Mouse (Mus musculus) CH12.LX (cell line): ENCODE results near the gene Nsun7. TPM values are rescaled to one million over a fixed set of nuclear protein-coding genes. Genes with fewer than 3 reads are reported as not detected.

ENCODE experiments used
- DNase-seq: peaks from one replicate; pipeline ENCODE4 v3.0.0-alpha.2; 2013; ENCODE audit errors: extremely low read depth
- H3K27ac ChIP-seq: 2 replicates; pipeline ENCODE4 v1.5.1; 2012; ENCODE audit warnings: low read depth, mild to moderate bottlenecking, control low read depth, moderate library complexity; ENCODE audit not compliant: insufficient read depth
- H3K27me3 ChIP-seq: replicated peaks from 2 replicates; pipeline ENCODE3; 2012; ENCODE audit warnings: inconsistent platforms
- H3K36me3 ChIP-seq, 2 experiments: replicated peaks in 1 of 2; 2 replicates each; pipeline versions ENCODE3 to v1.6.1; 2012; ENCODE audit warnings: inconsistent platforms in 1 of 2, low read length in 1 of 2, mild to moderate bottlenecking in 1 of 2, mixed read lengths in 1 of 2, moderate library complexity in 1 of 2; ENCODE audit not compliant: control insufficient read depth in 1 of 2, insufficient read depth in 1 of 2
- H3K4me1 ChIP-seq, 2 experiments: 2 replicates each; pipeline ENCODE4 v1.6.1; 2012; ENCODE audit warnings: inconsistent platforms in 1 of 2, moderate library complexity in 1 of 2; ENCODE audit not compliant: insufficient read depth in 2 of 2, control insufficient read depth in 1 of 2
- H3K4me2 ChIP-seq: 2 replicates; pipeline ENCODE4 v1.6.1; 2012; ENCODE audit warnings: low read depth, mild to moderate bottlenecking, control low read depth; ENCODE audit not compliant: poor library complexity, insufficient read depth, severe bottlenecking
- H3K4me3 ChIP-seq, 3 experiments: fragments of 150-350 bp in 1 of 3; sonication (generic) in 1 of 3; replicated peaks in 1 of 3; 2 replicates each; pipeline versions ENCODE3 to v1.5.1; 2011 to 2012; ENCODE audit warnings: low read depth in 2 of 3, low read length in 2 of 3, mild to moderate bottlenecking in 2 of 3, moderate library complexity in 2 of 3, control low read depth in 1 of 3, improper control_type of control experiment in 1 of 3, inconsistent platforms in 1 of 3, mixed read lengths in 1 of 3; ENCODE audit not compliant: poor library complexity in 1 of 3
- H3K79me2 ChIP-seq: replicated peaks from 2 replicates; pipeline ENCODE4 v1.6.1; 2012; ENCODE audit warnings: mild to moderate bottlenecking, moderate library complexity; ENCODE audit not compliant: control insufficient read depth, poor library complexity, insufficient read depth, severe bottlenecking; ENCODE audit errors: extremely low read depth
- H3K9ac ChIP-seq: 2 replicates; pipeline ENCODE4 v1.6.1; 2012; ENCODE audit warnings: low read depth, mild to moderate bottlenecking, control low read depth, moderate library complexity; ENCODE audit not compliant: insufficient read depth
- H3K9me3 ChIP-seq: replicated peaks from 2 replicates; pipeline ENCODE3; 2012; ENCODE audit warnings: low read length, inconsistent platforms, mixed read lengths
- BHLHE40 ChIP-seq: IDR thresholded peaks from 2 replicates; pipeline ENCODE4 v1.6.1; 2011; ENCODE audit warnings: mild to moderate bottlenecking, low read depth, low read length, improper control_type of control experiment
- CHD1 ChIP-seq: IDR thresholded peaks from 2 replicates; pipeline ENCODE4 v1.6.1; 2012; ENCODE audit warnings: low read depth, low read length, improper control_type of control experiment, inconsistent platforms
- CHD2 ChIP-seq: IDR thresholded peaks from 2 replicates; pipeline ENCODE4 v1.6.1; 2011; ENCODE audit warnings: low read length, improper control_type of control experiment
- CTCF ChIP-seq, 2 experiments: IDR thresholded peaks in 1 of 2; conservative IDR thresholded peaks in 1 of 2; 2 replicates each; pipeline ENCODE4 v1.5.1; 2011 to 2012; ENCODE audit warnings: low read depth in 2 of 2, low read length in 2 of 2, improper control_type of control experiment in 1 of 2, inconsistent platforms in 1 of 2, mild to moderate bottlenecking in 1 of 2, moderate library complexity in 1 of 2
- EP300 ChIP-seq: IDR thresholded peaks from 2 replicates; pipeline ENCODE4 v1.6.1; 2011; ENCODE audit warnings: low read length, improper control_type of control experiment
- ETS1 ChIP-seq: conservative IDR thresholded peaks from 2 replicates; pipeline ENCODE4 v1.6.1; 2012; ENCODE audit warnings: low read depth, mild to moderate bottlenecking, inconsistent platforms, low read length, improper control_type of control experiment, moderate library complexity
- HCFC1 ChIP-seq: IDR thresholded peaks from 2 replicates; pipeline ENCODE4 v1.6.1; 2012; ENCODE audit warnings: low read depth, mild to moderate bottlenecking, inconsistent platforms, low read length, improper control_type of control experiment
- IRF4 ChIP-seq: IDR thresholded peaks from 2 replicates; pipeline ENCODE4 v1.6.1; 2014; ENCODE audit warnings: low read depth, mild to moderate bottlenecking, inconsistent platforms, low read length, improper control_type of control experiment
- KAT2A ChIP-seq: IDR thresholded peaks from 2 replicates; pipeline ENCODE4 v1.6.1; 2012; ENCODE audit warnings: low read length, improper control_type of control experiment, inconsistent platforms; ENCODE audit not compliant: insufficient replicate concordance
- MAX ChIP-seq: IDR thresholded peaks from 2 replicates; pipeline ENCODE4 v1.6.1; 2011; ENCODE audit warnings: low read length, improper control_type of control experiment
- MAZ ChIP-seq: IDR thresholded peaks from 2 replicates; pipeline ENCODE4 v1.6.1; 2012; ENCODE audit warnings: low read depth, mild to moderate bottlenecking, inconsistent platforms, low read length, improper control_type of control experiment, moderate library complexity
- NELFE ChIP-seq: IDR thresholded peaks from 2 replicates; pipeline ENCODE4 v1.6.1; 2011; ENCODE audit warnings: low read depth, low read length, improper control_type of control experiment
- PAX5 ChIP-seq: IDR thresholded peaks from 2 replicates; pipeline ENCODE4 v1.6.1; 2012; ENCODE audit warnings: low read length, inconsistent platforms, mixed read lengths
- POLR2A ChIP-seq: IDR thresholded peaks from 2 replicates; pipeline ENCODE4 v1.6.1; 2011; ENCODE audit warnings: low read depth, mild to moderate bottlenecking, improper control_type of control experiment, low read length
- RCOR1 ChIP-seq: conservative IDR thresholded peaks from 2 replicates; pipeline ENCODE4 v1.6.1; 2012; ENCODE audit warnings: low read depth, mild to moderate bottlenecking, inconsistent platforms, low read length, improper control_type of control experiment
- SIN3A ChIP-seq: IDR thresholded peaks from 2 replicates; pipeline ENCODE4 v1.6.1; 2012; ENCODE audit warnings: low read length, improper control_type of control experiment, inconsistent platforms
- TCF12 ChIP-seq: IDR thresholded peaks from 2 replicates; pipeline ENCODE4 v1.6.1; 2014; ENCODE audit warnings: low read depth, mild to moderate bottlenecking, inconsistent platforms, low read length, improper control_type of control experiment
- USF2 ChIP-seq: conservative IDR thresholded peaks from 2 replicates; pipeline ENCODE4 v1.6.1; 2011; ENCODE audit warnings: low read depth, low read length, improper control_type of control experiment
- ZMIZ1 ChIP-seq: IDR thresholded peaks from 2 replicates; pipeline ENCODE4 v1.6.1; 2012; ENCODE audit warnings: low read depth, mild to moderate bottlenecking, inconsistent platforms, low read length, improper control_type of control experiment
- ZNF384 ChIP-seq: IDR thresholded peaks from 2 replicates; pipeline ENCODE4 v1.6.1; 2012; ENCODE audit warnings: low read depth, low read length, improper control_type of control experiment, inconsistent platforms
- dilution Hi-C: fragments of 300-500 bp; cut with MboI; formaldehyde crosslinking; loops from 2 replicates; pipeline ENCODE4 v1.14.3; 2020; ENCODE audit warnings: low sequenced_read_pairs; ENCODE audit not compliant: extremely low pct_unique_long_range_greater_than_20kb, extremely low pct_ligation_motif_present
- in situ Hi-C: fragments of 300-500 bp; cut with MboI; formaldehyde crosslinking; loops from 3 replicates; pipeline ENCODE4 v1.14.3; 2019; ENCODE audit warnings: low sequenced_read_pairs, low pct_ligation_motif_present, low pct_unique_long_range_greater_than_20kb, mixed read lengths
- polyA plus RNA-seq: library from polyadenylated mRNA; unstranded; fragments of >175 nt; gene quantifications from 2 replicates; pipeline ENCODE4 v1.2.1, GENCODE M21; 2012; ENCODE audit warnings: low read depth; ENCODE audit not compliant: insufficient read length
- total RNA-seq, 2 experiments: library from RNA; depleted of rRNA; stranded (reverse); fragments of 300-350 nt in 1 of 2; fragments of >200 nt in 1 of 2; gene quantifications; 2 replicates each; pipeline ENCODE4 v1.2.3; 2012 to 2014

Gene Nsun7
- total and polyA plus RNA-seq, 3 experiments: 0.13 TPM; not detected in 2

GRCm38 (mm10) chr5:66294106-66294625 is 34.5 kb downstream of the Nsun7 start:
- no peaks in the 10 kb centered on the region for H3K27me3 ChIP-seq
- H3K9ac ChIP-seq: no peak overlapping the region
- in situ Hi-C loops: no loop called here

GRCm38 (mm10) chr5:66294952-66295351 is 35.3 kb downstream of the Nsun7 start:
- Histone ChIP-seq H3K4me3 (no peak overlapping the region), H3K4me1 (0 out of 4 replicates have a peak, but pooled peaks cover 0 to 4% of the 10 kb centered on the region in 2 experiments), H3K4me2 (no peak overlapping the region), H3K9ac (no peak overlapping the region), H3K36me3 (no peaks in the 10 kb centered on the region), H3K79me2 (no peaks in the 10 kb centered on the region), H3K9me3 (no peaks in the 10 kb centered on the region), H3K27ac (no peak overlapping the region), H3K27me3 (no peaks in the 10 kb centered on the region)
- dilution Hi-C loops: no loop called here
- in situ Hi-C loops: no loop called here
- no peak for DNase-seq
- no peak for TF ChIP-seq KAT2A
- no peak for TF ChIP-seq NELFE
- TF ChIP-seq BHLHE40: no peak
- TF ChIP-seq MAX: no peak
- TF ChIP-seq PAX5: no peak
- TF ChIP-seq ZNF384: no peak
- TF ChIP-seq ZMIZ1: no peak
- TF ChIP-seq CHD2: no peak
- TF ChIP-seq POLR2A: no peak
- TF ChIP-seq MAZ: no peak
- TF ChIP-seq TCF12: no peak
- TF ChIP-seq HCFC1: no peak
- no peak for TF ChIP-seq RCOR1
- no peak for TF ChIP-seq SIN3A
- TF ChIP-seq ETS1: no peak
- TF ChIP-seq IRF4: no peak
- no peak for TF ChIP-seq CHD1

More at GRCm38 (mm10) chr5:66294106-66294625, 34.5 kb downstream of the Nsun7 start:
- H3K4me3 ChIP-seq: no peak overlapping the region
- no peak overlapping the region for H3K27ac ChIP-seq
- no peaks in the 10 kb centered on the region for H3K79me2 ChIP-seq
- 0 out of 4 replicates have a peak, but pooled peaks cover 0 to 4% of the 10 kb centered on the region in 2 experiments for H3K4me1 ChIP-seq
- no peaks in the 10 kb centered on the region for H3K9me3 ChIP-seq
- H3K36me3 ChIP-seq: no peaks in the 10 kb centered on the region
- no peak for TF ChIP-seq POLR2A
- TF ChIP-seq EP300: no peak
- TF ChIP-seq USF2: no peak
- TF ChIP-seq CTCF (conservative IDR thresholded peaks at IDR 0.05 in 1 of 2, IDR thresholded peaks at IDR 0.05 in 1 of 2; ENCODE audit: low read depth in 2 of 2, low read length in 2 of 2): no peak
- no peak for DNase-seq
- dilution Hi-C loops: no loop called here
- H3K4me2 ChIP-seq: no peak overlapping the region
